Mouse (Mus musculus) kidney, adult 11 months (tissue): ENCODE data around the gene Glmp.
"Not testable (repeated sequence)": the region's sequence is repeated elsewhere in the genome, so short reads cannot be mapped to it uniquely, and the experiment has no call there.

Experiments used
- DNase-seq: peaks from one replicate; pipeline ENCODE4 v3.0.0; 2022

The Glmp gene

GRCm38 (mm10) chr3:88324951-88325405 lies at the start of gene Glmp:
TSS of gene Glmp (plus strand) at chr3:88325023.
- peak; percentile 72 for DNase-seq

- DNase-seq: no peak
Measured at GRCm38 (mm10) chr3:88276121-88276520, 48.7 kb upstream of the Glmp start.

DNA sequence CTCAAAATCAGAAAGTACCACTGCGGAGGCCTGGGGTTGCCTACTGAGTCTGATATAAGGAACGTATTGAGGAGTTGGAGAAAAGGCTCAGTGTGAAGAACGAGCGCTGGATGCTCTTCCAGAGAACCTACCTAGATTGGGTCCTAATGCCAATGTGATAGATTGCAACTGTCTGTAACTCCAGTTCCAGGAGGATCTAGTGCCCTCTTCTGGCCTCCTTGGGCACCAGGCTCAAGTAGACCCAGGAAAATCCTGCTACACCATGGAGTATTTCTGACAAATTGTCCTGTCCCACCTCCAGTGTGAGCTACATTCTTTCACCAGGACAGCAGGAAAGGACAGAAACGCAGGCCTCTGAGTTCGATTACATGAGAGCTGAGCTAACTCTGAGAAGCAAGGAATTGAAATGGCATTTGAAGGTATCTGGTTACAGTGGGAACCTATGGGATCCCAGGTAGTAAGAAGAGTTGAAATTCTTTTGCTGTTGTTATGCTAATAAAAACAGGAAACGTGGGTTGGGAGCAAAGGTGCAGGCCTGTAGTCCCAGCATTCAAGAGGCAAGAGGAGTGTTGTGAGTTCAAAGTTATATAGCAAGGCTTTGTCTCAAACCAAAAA lies 48.2 kb upstream of the Glmp start:
- DNase-seq: no peak

DNA sequence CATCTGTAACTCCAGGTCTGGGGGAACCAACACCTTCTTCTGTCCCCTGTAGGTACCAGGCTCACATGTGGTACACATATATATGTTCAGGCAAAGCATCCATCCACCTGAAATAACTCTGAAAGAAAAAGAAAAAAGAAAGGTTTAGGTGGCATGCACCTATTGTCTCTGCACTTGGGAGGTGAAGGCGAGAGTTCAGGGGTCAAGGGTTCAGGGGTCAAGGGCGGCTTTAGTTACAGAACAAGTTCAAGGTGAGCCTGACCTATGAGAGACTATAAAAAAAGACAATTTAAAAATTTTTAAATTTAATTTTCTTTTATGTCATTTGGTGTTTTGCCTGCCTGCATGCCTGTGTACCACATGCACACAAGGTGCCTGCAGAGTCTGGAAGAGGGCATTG lies 44.8 kb upstream of the Glmp start:
- no peak for DNase-seq

DNA sequence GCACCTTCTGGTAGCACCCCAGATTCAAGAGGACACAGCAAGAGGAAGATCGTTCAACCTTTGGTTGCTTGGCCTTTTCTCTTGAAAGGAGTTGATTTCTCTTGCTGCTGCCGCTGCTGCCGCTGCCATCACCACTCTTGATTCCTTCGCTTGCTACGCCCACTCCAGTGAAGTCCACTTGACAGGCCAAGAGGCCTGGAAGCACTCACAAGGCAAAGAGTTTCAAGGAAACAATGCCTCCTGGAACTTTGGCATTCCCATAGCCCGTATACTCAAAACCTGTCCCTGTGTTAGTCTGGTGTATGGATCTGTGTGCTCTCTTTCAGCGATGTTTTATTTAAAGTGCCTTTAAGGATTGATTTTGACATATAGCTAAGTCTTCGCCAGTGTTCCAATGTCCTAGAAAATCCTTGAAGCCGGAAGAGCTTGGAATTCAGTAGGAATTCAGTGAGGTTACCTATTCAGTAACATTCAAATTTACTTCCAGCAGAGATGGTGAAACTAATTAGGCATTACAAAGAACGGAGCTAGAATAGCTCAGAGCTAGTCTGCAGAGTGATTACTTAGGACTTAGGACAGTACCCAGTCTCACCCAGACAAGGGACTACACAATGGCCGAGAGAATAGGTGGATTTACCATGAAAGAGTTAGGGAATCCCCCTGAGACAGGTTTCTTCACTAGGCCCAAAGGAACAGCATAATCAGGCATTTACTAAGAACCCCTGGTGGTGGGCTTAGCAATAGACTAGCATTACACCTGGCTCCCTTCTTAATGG lies 43.5 kb upstream of the Glmp start:
- not testable (repeated sequence) for DNase-seq

DNA sequence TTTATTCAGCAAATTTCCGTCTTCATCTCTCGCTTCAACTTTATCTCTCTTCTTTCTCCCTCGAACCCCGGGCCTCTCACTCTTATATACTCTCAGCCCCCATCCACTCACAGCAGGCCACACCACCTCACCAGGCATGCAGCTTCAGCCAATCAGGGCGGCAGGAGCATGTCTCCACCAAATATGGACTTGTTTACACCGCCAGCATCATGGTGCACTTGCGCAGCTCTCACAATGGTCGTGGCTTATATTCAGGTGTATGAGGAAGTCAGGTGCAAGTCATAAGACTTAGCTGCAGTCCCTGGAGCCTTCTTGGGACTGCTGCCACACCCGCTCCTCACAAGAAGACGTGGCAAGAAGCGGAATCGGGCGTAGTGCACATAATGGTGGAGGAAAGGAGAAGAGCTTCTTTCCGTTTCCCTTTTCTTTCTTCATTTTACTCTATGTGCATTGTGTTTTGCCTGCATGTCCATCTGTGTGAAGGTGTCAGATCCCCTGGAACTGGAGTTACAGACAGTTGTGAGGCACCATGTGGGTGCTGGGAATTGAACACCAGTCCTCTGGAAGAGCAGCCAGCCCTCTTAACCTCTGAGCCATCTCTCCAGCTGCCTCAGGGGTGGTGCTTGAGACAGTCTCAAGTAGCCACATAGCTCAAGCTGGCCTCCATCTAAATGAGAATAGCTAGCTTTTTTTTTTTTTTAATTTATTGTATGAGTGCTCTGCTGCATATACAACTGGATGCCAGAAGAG lies 39.8 kb upstream of the Glmp start:
- not testable (repeated sequence) for DNase-seq

- DNase-seq: not testable (repeated sequence)
Measured at GRCm38 (mm10) chr3:88285565-88285895, 39.3 kb upstream of the Glmp start.

GRCm38 (mm10) chr3:88287110-88287509 lies 37.7 kb upstream of the Glmp start, which contains the start of gene Gm38392:
TSS of gene Gm38392 (minus strand) at chr3:88287210.
- DNase-seq: no peak

- DNase-seq: not testable (repeated sequence)
Measured at GRCm38 (mm10) chr3:88288133-88288713, 36.6 kb upstream of the Glmp start.

GRCm38 (mm10) chr3:88291970-88292369 lies 32.9 kb upstream of the Glmp start:
- peak; percentile 20 for DNase-seq

GRCm38 (mm10) chr3:88295272-88295671 lies 29.6 kb upstream of the Glmp start:
- not testable (repeated sequence) for DNase-seq

- DNase-seq: no peak
Measured at GRCm38 (mm10) chr3:88296110-88296560, 28.7 kb upstream of the Glmp start.

GRCm38 (mm10) chr3:88296561-88297318 lies 28.1 kb upstream of the Glmp start, which contains the start of the genes Tsacc and Cct3:
TSS of gene Tsacc (minus strand) at chr3:88296999.
TSS of gene Cct3 (plus strand) at chr3:88297116.
- DNase-seq: peak; percentile 99

GRCm38 (mm10) chr3:88297321-88297851 lies 27.4 kb upstream of the Glmp start:
- no peak for DNase-seq

- no peak for DNase-seq
Measured at GRCm38 (mm10) chr3:88299172-88299571, 25.7 kb upstream of the Glmp start.

GRCm38 (mm10) chr3:88328956-88329355 lies 4.1 kb downstream of the Glmp start:
- DNase-seq: no peak

DNA sequence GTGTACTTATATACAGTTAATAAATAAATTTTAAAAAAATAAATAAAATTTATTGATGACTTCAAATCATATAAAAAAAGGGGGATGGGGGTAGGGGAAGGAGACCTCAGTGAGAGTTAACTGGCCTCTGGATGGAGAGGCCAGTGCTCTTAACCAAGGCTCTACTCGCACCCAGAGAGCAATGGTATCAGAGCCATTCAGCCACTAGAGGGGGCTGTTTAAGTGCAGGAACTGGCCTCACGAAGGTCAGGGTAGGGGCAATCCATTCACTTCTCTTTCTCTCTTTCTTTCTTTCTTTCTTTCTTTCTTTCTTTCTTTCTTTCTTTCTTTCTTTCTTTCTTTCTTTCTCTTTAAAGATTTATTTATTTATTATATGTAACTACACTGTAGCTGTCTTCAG lies 6.5 kb downstream of the Glmp start:
- peak; percentile 26 for DNase-seq

- peak; percentile 46 for DNase-seq
Measured at GRCm38 (mm10) chr3:88334029-88334658, 9.3 kb downstream of the Glmp start.

DNA sequence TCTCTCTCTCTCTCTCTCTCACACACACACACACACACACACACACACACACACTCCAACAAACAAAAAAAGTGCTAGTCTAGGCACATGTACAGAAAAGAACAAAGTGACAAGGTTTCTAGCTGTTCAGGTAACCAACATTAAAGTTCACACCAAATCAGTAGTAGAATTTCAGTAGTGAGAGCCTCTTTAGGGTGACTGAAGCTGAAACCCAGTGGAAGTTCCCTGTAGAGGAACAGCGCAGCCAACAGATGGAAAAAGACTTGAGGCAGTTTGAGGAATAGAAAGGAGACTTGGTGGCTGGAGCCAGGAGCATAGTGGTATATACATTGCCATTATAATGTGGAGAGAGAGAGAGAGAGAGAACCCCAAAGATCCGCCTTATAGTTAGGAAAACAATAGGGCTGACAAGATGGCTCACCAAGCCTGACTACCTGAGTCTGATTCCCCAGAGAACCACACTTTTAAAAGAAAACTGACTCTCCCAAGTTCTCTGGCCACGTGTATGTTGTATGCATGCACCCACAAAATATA lies 10.1 kb downstream of the Glmp start:
- DNase-seq: no peak

DNA sequence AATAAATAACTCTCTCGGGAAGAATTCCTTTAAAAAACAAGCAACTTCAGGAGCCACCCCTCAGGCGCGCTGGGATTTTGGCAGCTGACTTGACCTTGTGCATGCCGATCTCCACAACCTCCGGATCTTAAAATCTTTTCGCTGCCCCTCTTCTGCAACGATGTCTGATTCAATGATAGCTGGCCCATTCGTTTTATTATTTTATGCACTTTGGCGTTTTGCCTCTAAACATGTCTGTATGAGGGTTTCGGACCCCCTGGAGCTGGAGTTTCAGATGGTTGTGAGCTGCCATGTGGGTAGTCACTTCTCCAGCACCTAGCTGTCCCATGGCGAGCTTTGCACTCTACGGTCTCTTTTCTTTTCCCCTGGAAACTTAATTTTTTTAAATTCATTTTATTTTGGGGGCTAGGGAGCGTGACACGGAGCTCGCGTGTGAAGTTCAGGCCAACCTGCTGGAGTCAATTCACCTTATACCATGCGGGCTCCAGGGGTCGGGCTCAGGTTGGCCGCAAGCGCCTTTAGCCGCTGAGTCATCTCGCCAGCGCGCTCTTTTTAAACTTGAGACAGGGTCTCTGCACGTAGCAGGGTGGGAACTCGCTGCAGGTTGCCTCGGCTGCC lies 10.7 kb downstream of the Glmp start:
- DNase-seq: peak; percentile 36
